18 mouse cellular contexts compared by ENCODE assay signal in the genomic region with DNA sequence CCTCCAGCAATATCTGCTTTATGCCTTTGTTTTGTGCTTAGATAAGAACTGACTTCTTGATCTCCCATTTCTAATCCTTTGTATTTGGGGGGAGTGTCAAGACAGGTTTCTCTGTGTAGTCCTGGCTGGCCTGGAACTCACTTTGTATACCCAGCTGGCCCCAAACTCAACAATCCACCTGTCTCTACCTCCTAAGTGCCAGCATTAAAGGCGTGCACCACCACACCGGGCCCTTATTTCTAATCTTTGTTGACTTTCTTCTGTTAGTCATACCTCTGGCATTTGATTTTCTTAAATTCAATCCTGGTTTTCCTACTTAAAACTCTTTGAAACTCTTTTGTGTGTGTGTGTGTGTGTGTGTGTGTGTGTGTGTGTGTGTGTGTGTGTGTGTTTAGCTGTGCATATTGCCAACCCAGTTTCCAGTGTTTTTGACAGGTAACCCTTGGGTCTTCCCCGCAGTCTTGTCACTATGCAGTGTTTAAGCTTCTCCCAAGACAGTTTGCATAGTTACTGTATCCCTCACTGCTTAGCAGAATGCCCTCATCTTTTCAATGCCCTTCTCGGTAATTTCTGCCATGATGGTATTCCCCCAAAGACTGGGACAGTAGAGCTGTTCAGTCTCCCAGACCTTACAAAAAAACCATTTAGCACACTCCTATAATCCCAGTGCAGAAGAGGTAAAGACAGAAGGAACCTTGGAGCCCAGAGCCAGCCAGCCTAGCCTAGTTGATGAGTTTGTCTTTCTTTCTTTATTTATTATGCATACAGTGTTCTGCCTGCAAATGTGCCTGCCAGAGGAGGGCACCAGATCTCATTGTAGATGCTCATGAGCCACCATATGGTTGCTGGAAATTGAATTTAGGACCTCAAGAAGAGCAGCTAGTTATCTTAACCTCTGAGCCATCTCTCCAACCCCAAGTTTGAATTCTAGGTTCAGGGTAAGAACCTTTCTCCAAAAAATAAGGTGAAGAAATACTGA. TPM values are rescaled to one million over a fixed set of nuclear protein-coding genes. Genes with fewer than 3 reads are reported as not detected.
DNase-seq lines count a peak whose midpoint lies in the region; ATAC-seq and TF ChIP-seq lines count a peak whose summit lies in the region.
"Had no signal": no experiment of that assay in that cellular context is flagged by ENCODE, and none has a peak within 500 bp of the region (broad histone marks: within the 10 kb centered on the region; RNA-seq: fewer than 3 reads in every experiment).

No protein-coding gene starts in this region.

- H3K9me3 ChIP-seq in lung, embryonic 14.5 days (ENCODE audit: low read depth, low read length): no peaks in the 10 kb centered on the region
- H3K9me3 ChIP-seq: embryonic facial prominence, embryonic 10.5 days; hindbrain, embryonic 15.5 days; limb, embryonic 10.5 days had no signal

- DNase-seq in heart, adult 11 months: peak; percentile 67
- DNase-seq in heart, adult 18-20 months: no peak
- peak; percentile 45 for DNase-seq in lung, embryonic 14.5 days
- no peak for DNase-seq in lung, postnatal 14 days
- no peak for DNase-seq in Patski (ENCODE audit: low read depth, low spot score)
- DNase-seq in ovary, postnatal 10 days (ENCODE audit: low spot score): no peak
- no peak for DNase-seq in embryo, embryonic 11 days
- DNase-seq: adrenal gland, postnatal 14 days; cerebellum, postnatal 10 days; kidney, adult 8-10 months; kidney, postnatal 4 days; layer of hippocampus, postnatal 36 days had no signal

- H3K4me3 ChIP-seq in lung, embryonic 14.5 days (ENCODE audit: low read depth, low read length): no peak overlapping the region
- H3K4me3 ChIP-seq: embryonic facial prominence, embryonic 10.5 days; hindbrain, embryonic 15.5 days; limb, embryonic 10.5 days; myocyte had no signal

- H3K36me3 ChIP-seq in lung, embryonic 14.5 days (ENCODE audit: insufficient read depth): peaks cover 18% of the 10 kb centered on the region

- no peak overlapping the region for H3K9ac ChIP-seq in lung, embryonic 14.5 days
- H3K9ac ChIP-seq: hindbrain, embryonic 15.5 days had no signal

- H3K4me1 ChIP-seq in lung, embryonic 14.5 days (ENCODE audit: insufficient read depth): no peaks in the 10 kb centered on the region
- H3K4me1 ChIP-seq: embryonic facial prominence, embryonic 10.5 days; hindbrain, embryonic 15.5 days; limb, embryonic 10.5 days had no signal

- POLR2A ChIA-PET in Patski (lab: Charles Lee): no interaction called here

- peak; percentile 80 for ATAC-seq in lung, embryonic 14.5 days (ENCODE audit: insufficient read depth)
- ATAC-seq in Patski: no peak
- peak; percentile 24; the same call in 1 of the 2 replicates for ATAC-seq in megakaryocyte progenitor cell, adult 5-6 weeks (replicated peaks; ENCODE audit: poor library complexity)

- in situ Hi-C loops in Patski (cut with MboI; ENCODE audit: low pct_unique_long_range_greater_than_20kb): no loop called here

- no peak overlapping the region for H3K4me2 ChIP-seq in lung, embryonic 14.5 days
- H3K4me2 ChIP-seq: hindbrain, embryonic 15.5 days; midbrain, embryonic 11.5 days had no signal

- no peaks in the 10 kb centered on the region for H3K27me3 ChIP-seq in lung, embryonic 14.5 days (ENCODE audit: insufficient read depth, low read length)
- no peaks in the 10 kb centered on the region for H3K27me3 ChIP-seq in Patski
- H3K27me3 ChIP-seq: hindbrain, embryonic 15.5 days had no signal

- WGBS in lung, embryonic 14.5 days: 69% methylated on average over 4 of the region's 4 CpGs

- CTCF ChIA-PET in Patski (lab: Charles Lee): interaction anchor here (0.8 to 1.4 kb wide), 4 partner anchors 8 to 57 kb away, joined by 3 to 7 read pairs (median 3); no protein-coding TSS in a partner anchor

- TF ChIP-seq CTCF in lung, embryonic 14.5 days (IDR thresholded peaks at IDR 0.05; ENCODE audit: low read depth): peak; percentile 7; the same call in 1 of the 2 replicates
- peak; percentile 39 for TF ChIP-seq CTCF in Patski (IDR thresholded peaks at IDR 0.05)

- H3K27ac ChIP-seq in lung, embryonic 14.5 days (ENCODE audit: low read depth): peak overlapping the region; percentile 44; the same call in 1 of the 2 replicates
- H3K27ac ChIP-seq: embryonic facial prominence, embryonic 10.5 days; hindbrain, embryonic 15.5 days; limb, embryonic 10.5 days had no signal

RNA-seq across cellular contexts. Expression of a gene that starts 38.3 kb away (rescaled TPM):
- total RNA-seq in heart, adult 18-20 months (2021): 10 to 100 TPM; 11.1 to 14.8 TPM
- polyA plus RNA-seq in lung, embryonic 14.5 days (2014; fragmentation: Nextera tagmentation; extraction: Ambion mirVana): 14.2 and 17.3 TPM in 2 replicates
- 43.3 TPM for polyA plus RNA-seq in Patski (2021)
- total RNA-seq in megakaryocyte progenitor cell, adult 5-6 weeks (2015): 0.29 and 0.35 TPM in 2 replicates
- total RNA-seq in megakaryocyte progenitor cell, adult 5-6 weeks (2017): 0.07 and 0.33 TPM in 2 replicates

Comparison
In these comparisons a context has a peak if more than half of its experiments do, and no peak if none do; other contexts are left out.
1. DNase-seq: peak in heart, adult 11 months (single experiment) and lung, embryonic 14.5 days (single experiment); none in heart, adult 18-20 months (0 of 2), lung, postnatal 14 days (single experiment), Patski (single experiment), ovary, postnatal 10 days (single experiment) and embryo, embryonic 11 days (single experiment).
2. RNA of a gene that starts 38.3 kb away (total RNA-seq): 11.1 to 14.8 TPM in heart, adult 18-20 months; 0.07 to 0.35 TPM in megakaryocyte progenitor cell, adult 5-6 weeks; every median in the first group is over 4 times any median in the second.